Mouse (Mus musculus) liver, embryonic 11.5 days (tissue): ENCODE measurements at regions not wholly inside any gene's neighbourhood (a gene's known extent, or its start where the extent isn't known, plus 50 kb on each side); places are given as distances from the start of the nearest gene placed in this dataset.

Experiments
- ATAC-seq: fragments of 200-750 bp; cut with Nextera tagmentation; replicated peaks from 2 replicates; pipeline ENCODE4 v1.8.0; 2017; ENCODE audit warnings: moderate number of reproducible peaks, mild to moderate bottlenecking, moderate TSS enrichment, moderate library complexity; ENCODE audit not compliant: low FRiP score
- DNase-seq: peaks from one replicate; pipeline ENCODE4 v3.0.0-alpha.2; 2017; ENCODE audit warnings: low spot score
- H3K27ac ChIP-seq: fragments of 300-500 bp; sonication (generic); 2 replicates; pipeline ENCODE4 v1.5.1; 2014; ENCODE audit warnings: mild to moderate bottlenecking, low read depth, low read length, control low read depth
- H3K27me3 ChIP-seq: fragments of 300-500 bp; sonication (generic); replicated peaks from 2 replicates; pipeline ENCODE4 v1.6.1; 2014; ENCODE audit warnings: low read length, mixed read lengths; ENCODE audit not compliant: control insufficient read depth, insufficient read depth
- H3K36me3 ChIP-seq: fragments of 300-500 bp; sonication (generic); 2 replicates; pipeline ENCODE4 v1.6.1; 2014; ENCODE audit warnings: mild to moderate bottlenecking, low read length, moderate library complexity, mixed read lengths; ENCODE audit not compliant: control insufficient read depth, insufficient read depth
- H3K4me1 ChIP-seq: fragments of 300-500 bp; sonication (generic); replicated peaks from 2 replicates; pipeline ENCODE4 v1.6.1; 2014; ENCODE audit warnings: low read length, mixed read lengths; ENCODE audit not compliant: control insufficient read depth, insufficient read depth
- H3K4me2 ChIP-seq: fragments of 300-500 bp; sonication (generic); 2 replicates; pipeline ENCODE4 v1.6.1; 2014; ENCODE audit warnings: mild to moderate bottlenecking, control low read depth, moderate library complexity
- H3K4me3 ChIP-seq: fragments of 300-500 bp; sonication (generic); 2 replicates; pipeline ENCODE4 v1.5.1; 2014; ENCODE audit warnings: low read depth, low read length, control low read depth
- H3K9ac ChIP-seq: fragments of 300-500 bp; sonication (generic); 2 replicates; pipeline ENCODE4 v1.6.1; 2014; ENCODE audit warnings: low read depth, low read length, control low read depth
- H3K9me3 ChIP-seq: fragments of 300-500 bp; sonication (generic); 2 replicates; pipeline ENCODE4 v1.6.1; 2016; ENCODE audit warnings: low read length, inconsistent platforms, mixed read lengths; ENCODE audit not compliant: control insufficient read depth
- WGBS: fragments of 180-500 bp; shearing (Covaris S2); extraction: QIAGEN DNeasy Blood & Tissue Kit; methylation state at CpG from one replicate; pipeline ENCODE4 v1.1.7; 2014; 5-methylcytosine and 5-hydroxymethylcytosine counted together

DNA sequence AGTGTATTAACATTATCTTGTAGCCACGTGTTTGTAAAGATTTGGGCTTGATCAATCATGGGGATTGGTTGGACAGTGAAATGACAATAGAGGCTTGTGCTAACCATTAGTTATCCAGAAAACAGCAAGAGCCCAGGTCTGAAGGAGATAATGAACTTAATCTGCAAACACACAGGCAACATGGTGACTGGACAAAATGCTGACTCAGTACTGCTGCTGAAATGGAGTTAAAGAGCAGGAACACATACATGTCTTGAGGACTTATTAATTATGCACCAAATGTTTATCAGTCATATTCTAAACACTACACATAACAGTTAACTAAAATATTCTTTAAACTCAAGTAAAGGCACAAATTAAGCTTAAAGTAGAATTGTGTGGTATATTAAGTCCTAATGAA is 528.6 kb downstream of the Etv1 start:
- Histone ChIP-seq H3K27ac (no peak overlapping the region), H3K9ac (no peak overlapping the region), H3K9me3 (no peaks in the 10 kb centered on the region), H3K36me3 (no peaks in the 10 kb centered on the region), H3K27me3 (no peaks in the 10 kb centered on the region), H3K4me3 (no peak overlapping the region), H3K4me2 (no peak overlapping the region), H3K4me1 (no peaks in the 10 kb centered on the region)
- ATAC-seq (no peak), DNase-seq (no peak)
- WGBS: 57% methylated on average over 1 of the region's 1 CpGs

GRCm38 (mm10) chr12:39309905-39310304 is 530.7 kb downstream of the Etv1 start:
- Histone ChIP-seq H3K27me3 (no peaks in the 10 kb centered on the region), H3K4me1 (no peaks in the 10 kb centered on the region), H3K27ac (no peak overlapping the region), H3K36me3 (no peaks in the 10 kb centered on the region), H3K9me3 (no peaks in the 10 kb centered on the region), H3K4me2 (no peak overlapping the region), H3K9ac (no peak overlapping the region), H3K4me3 (no peak overlapping the region)
- DNase-seq (no peak), ATAC-seq (no peak)
- 78% methylated on average over 3 of the region's 3 CpGs for WGBS

- WGBS: 80% methylated on average over 4 of the region's 4 CpGs
- ATAC-seq: no peak
Measured at GRCm38 (mm10) chr12:39317229-39317628, 538.0 kb downstream of the Etv1 start.

GRCm38 (mm10) chr12:39321453-39321852 is 542.3 kb downstream of the Etv1 start:
- H3K36me3 ChIP-seq: no peaks in the 10 kb centered on the region
- DNase-seq (no peak), ATAC-seq (no peak)
- no peak overlapping the region for H3K27ac ChIP-seq
- no peaks in the 10 kb centered on the region for H3K27me3 ChIP-seq
- H3K4me1 ChIP-seq: no peaks in the 10 kb centered on the region
- no peak overlapping the region for H3K4me2 ChIP-seq
- H3K9me3 ChIP-seq: no peaks in the 10 kb centered on the region
- H3K4me3 ChIP-seq: no peak overlapping the region
- no peak overlapping the region for H3K9ac ChIP-seq
- 70% methylated on average over 1 of the region's 1 CpGs for WGBS

More at GRCm38 (mm10) chr12:39317229-39317628, 538.0 kb downstream of the Etv1 start:
- Histone ChIP-seq H3K36me3 (no peaks in the 10 kb centered on the region), H3K9ac (no peak overlapping the region), H3K27ac (no peak overlapping the region), H3K4me3 (no peak overlapping the region), H3K4me2 (no peak overlapping the region), H3K9me3 (no peaks in the 10 kb centered on the region), H3K4me1 (no peaks in the 10 kb centered on the region), H3K27me3 (no peaks in the 10 kb centered on the region)
- no peak for DNase-seq

DNA sequence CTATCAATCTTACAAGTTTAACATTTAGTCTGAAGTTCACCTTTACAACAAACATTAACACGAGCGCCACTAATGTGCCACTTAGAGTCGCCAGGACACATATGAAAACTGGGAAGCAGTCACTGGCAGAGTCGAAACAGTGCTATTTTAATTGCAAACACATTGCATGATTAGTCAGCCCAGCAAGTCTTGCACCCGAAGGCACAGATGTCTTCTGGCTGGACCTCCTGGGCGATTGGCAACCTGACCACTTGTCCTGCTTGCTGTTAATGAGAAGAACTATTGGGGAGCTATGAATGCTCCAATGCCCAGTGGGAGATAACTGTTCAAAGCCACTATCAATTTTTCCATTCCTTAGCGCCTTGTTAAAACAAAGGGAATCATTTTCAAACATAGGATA is 547.0 kb downstream of the Etv1 start:
- Histone ChIP-seq H3K4me3 (no peak overlapping the region), H3K27me3 (no peaks in the 10 kb centered on the region), H3K36me3 (no peaks in the 10 kb centered on the region), H3K9me3 (no peaks in the 10 kb centered on the region), H3K4me1 (no peaks in the 10 kb centered on the region), H3K27ac (no peak overlapping the region), H3K4me2 (no peak overlapping the region), H3K9ac (no peak overlapping the region)
- 75% methylated on average over 7 of the region's 7 CpGs for WGBS
- DNase-seq: no peak
- no peak for ATAC-seq

DNA sequence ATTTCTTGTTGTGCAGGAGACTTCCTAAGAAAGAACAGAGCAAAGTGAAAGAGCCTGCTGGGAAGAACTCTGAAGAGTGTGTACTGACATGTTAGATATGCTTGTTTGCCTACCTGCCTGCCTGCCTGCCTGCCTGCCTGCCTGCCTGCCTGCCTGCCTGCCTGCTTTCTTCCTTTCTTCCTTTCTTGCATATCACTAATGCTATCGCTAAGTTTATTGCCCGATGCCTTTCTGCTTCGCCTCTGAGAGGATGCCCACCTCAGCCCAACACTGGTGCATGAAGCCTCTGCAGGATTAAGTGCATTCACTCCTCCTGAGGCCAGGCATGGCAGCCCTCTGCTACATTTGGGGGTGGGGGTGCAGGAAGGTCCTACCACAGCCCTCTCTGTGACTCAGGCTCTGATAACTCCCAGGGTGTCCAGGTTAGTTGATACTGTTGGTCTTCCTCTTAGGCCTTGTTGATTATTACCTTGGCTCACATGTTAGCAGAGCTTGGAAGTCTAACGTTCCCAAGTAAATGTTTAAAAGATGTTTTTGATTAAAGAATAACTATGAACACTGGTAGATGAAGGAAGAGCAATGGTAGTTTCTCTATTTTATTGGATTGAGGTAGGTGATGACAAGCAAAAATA is 547.6 kb downstream of the Etv1 start:
- no peak overlapping the region for H3K4me3 ChIP-seq
- H3K4me1 ChIP-seq: no peaks in the 10 kb centered on the region
- no peak overlapping the region for H3K27ac ChIP-seq
- H3K9ac ChIP-seq: no peak overlapping the region
- ATAC-seq (no peak), DNase-seq (no peak)
- no peak overlapping the region for H3K4me2 ChIP-seq
- 75% methylated on average over 4 of the region's 4 CpGs for WGBS
- no peaks in the 10 kb centered on the region for H3K36me3 ChIP-seq
- H3K9me3 ChIP-seq: no peaks in the 10 kb centered on the region
- no peaks in the 10 kb centered on the region for H3K27me3 ChIP-seq

GRCm38 (mm10) chr12:39328377-39328776 is 549.2 kb downstream of the Etv1 start:
- Histone ChIP-seq H3K4me1 (no peaks in the 10 kb centered on the region), H3K36me3 (no peaks in the 10 kb centered on the region), H3K4me3 (no peak overlapping the region), H3K9me3 (no peaks in the 10 kb centered on the region), H3K27me3 (no peaks in the 10 kb centered on the region), H3K4me2 (no peak overlapping the region), H3K9ac (no peak overlapping the region), H3K27ac (no peak overlapping the region)
- no peak for DNase-seq
- ATAC-seq: no peak

- Histone ChIP-seq H3K27ac (no peak overlapping the region), H3K9ac (no peak overlapping the region), H3K4me3 (no peak overlapping the region), H3K27me3 (no peaks in the 10 kb centered on the region), H3K4me1 (no peaks in the 10 kb centered on the region), H3K36me3 (no peaks in the 10 kb centered on the region), H3K4me2 (no peak overlapping the region), H3K9me3 (no peaks in the 10 kb centered on the region)
- ATAC-seq (no peak), DNase-seq (no peak)
- WGBS: 80% methylated on average over 5 of the region's 5 CpGs
Measured at GRCm38 (mm10) chr12:39339101-39339538, 559.9 kb downstream of the Etv1 start.

GRCm38 (mm10) chr12:39341751-39342271 is 562.6 kb downstream of the Etv1 start:
- Histone ChIP-seq H3K36me3 (no peaks in the 10 kb centered on the region), H3K27ac (no peak overlapping the region), H3K9me3 (no peaks in the 10 kb centered on the region), H3K4me1 (no peaks in the 10 kb centered on the region), H3K27me3 (no peaks in the 10 kb centered on the region), H3K9ac (no peak overlapping the region), H3K4me2 (no peak overlapping the region), H3K4me3 (no peak overlapping the region)
- no peak for ATAC-seq
- 86% methylated on average over 5 of the region's 5 CpGs for WGBS
- DNase-seq: no peak
